Comparison of ENCODE assay signal across 18 mouse cellular contexts in the genomic region with DNA sequence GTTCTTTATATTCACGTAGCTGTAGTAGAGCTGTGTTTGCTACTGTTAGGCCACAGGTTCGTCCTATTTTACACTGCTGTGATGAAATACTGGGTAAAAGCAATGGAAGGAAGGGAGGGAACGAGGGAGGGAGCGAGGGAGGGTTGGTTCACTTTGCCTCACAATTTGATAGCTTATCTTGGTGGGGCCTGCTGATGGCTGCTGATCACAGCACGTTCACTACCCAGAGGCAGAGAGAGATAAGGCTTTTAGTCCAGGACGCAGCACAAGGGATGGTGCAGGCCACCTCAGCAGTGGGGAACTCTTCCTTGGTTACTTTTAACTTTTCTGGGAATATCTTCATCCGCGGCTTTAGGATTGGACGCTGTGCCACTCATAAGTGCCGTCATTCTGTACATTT.
A peak's percentile ranks its signal among the peaks of the same experiment; 100 is the strongest.
DNase-seq lines count a peak whose midpoint lies in the region; ATAC-seq lines count a peak whose summit lies in the region.
"Had no signal": no experiment of that assay in that cellular context is flagged by ENCODE, and none has a peak within 500 bp of the region (broad histone marks: within the 10 kb centered on the region; RNA-seq: fewer than 3 reads in every experiment).

No protein-coding gene starts in this region.

- H3K36me3 ChIP-seq in liver, embryonic 11.5 days (ENCODE audit: control insufficient read depth, insufficient read depth, low read length): no peaks in the 10 kb centered on the region
- no peaks in the 10 kb centered on the region for H3K36me3 ChIP-seq in liver, embryonic 15.5 days (replicated peaks)
- no peaks in the 10 kb centered on the region for H3K36me3 ChIP-seq in hindbrain, embryonic 16.5 days (ENCODE audit: control insufficient read depth, insufficient read depth, low read length)

- 67% methylated on average over 10 of the region's 10 CpGs for WGBS in liver, embryonic 11.5 days
- WGBS in liver, embryonic 15.5 days (ENCODE audit: insufficient replicate concordance): 49% methylated on average over 10 of the region's 10 CpGs
- WGBS in hindbrain, embryonic 16.5 days: 96% methylated on average over 10 of the region's 10 CpGs

- DNase-seq in c-Kit-positive CD71-positive TER-119-negative erythroid progenitor cells, embryonic 14.5 days (ENCODE audit: low read depth): peak; percentile 16
- DNase-seq in liver, embryonic 11.5 days (ENCODE audit: low spot score): no peak
- DNase-seq in layer of hippocampus, postnatal 14 days (ENCODE audit: low spot score in 2 of 2): no peak
- DNase-seq in testis, postnatal 14 days (ENCODE audit: low spot score): no peak
- DNase-seq in cerebellum, postnatal 4 days (ENCODE audit: low spot score in 2 of 2): no peak
- DNase-seq: adrenal gland, postnatal 14 days; cerebellum, adult 8-10 months; cerebellum, postnatal 25 days; gastrocnemius, postnatal 10 days; heart, adult 18-20 months; heart, postnatal 14 days had no signal

- no peak overlapping the region for H3K4me2 ChIP-seq in liver, embryonic 11.5 days
- no peak overlapping the region for H3K4me2 ChIP-seq in liver, embryonic 15.5 days
- H3K4me2 ChIP-seq in hindbrain, embryonic 16.5 days (ENCODE audit: low read length): no peak overlapping the region
- H3K4me2 ChIP-seq: embryonic facial prominence, embryonic 13.5 days; hindbrain, embryonic 13.5 days had no signal

- H3K4me3 ChIP-seq in liver, embryonic 11.5 days (ENCODE audit: low read depth, low read length): no peak overlapping the region
- H3K4me3 ChIP-seq in liver, embryonic 15.5 days (replicated peaks): no peak overlapping the region
- no peak overlapping the region for H3K4me3 ChIP-seq in hindbrain, embryonic 16.5 days (ENCODE audit: low read length)
- H3K4me3 ChIP-seq: embryonic facial prominence, embryonic 13.5 days; heart, embryonic 10.5 days; hindbrain, embryonic 13.5 days had no signal

- no peak overlapping the region for H3K27ac ChIP-seq in liver, embryonic 11.5 days (ENCODE audit: low read depth, low read length)
- H3K27ac ChIP-seq in liver, embryonic 15.5 days (replicated peaks): no peak overlapping the region
- H3K27ac ChIP-seq in hindbrain, embryonic 16.5 days (ENCODE audit: low read depth, low read length): no peak overlapping the region
- H3K27ac ChIP-seq: embryonic facial prominence, embryonic 13.5 days; heart, embryonic 10.5 days; hindbrain, embryonic 13.5 days had no signal

- H3K9me3 ChIP-seq in liver, embryonic 11.5 days (ENCODE audit: control insufficient read depth, low read length): no peaks in the 10 kb centered on the region
- no peaks in the 10 kb centered on the region for H3K9me3 ChIP-seq in liver, embryonic 15.5 days (replicated peaks)
- H3K9me3 ChIP-seq in hindbrain, embryonic 16.5 days (ENCODE audit: control insufficient read depth, low read length): no peaks in the 10 kb centered on the region
- H3K9me3 ChIP-seq: embryonic facial prominence, embryonic 13.5 days; heart, embryonic 10.5 days; hindbrain, embryonic 13.5 days had no signal

- H3K9ac ChIP-seq in liver, embryonic 11.5 days (ENCODE audit: low read depth, low read length): no peak overlapping the region
- no peak overlapping the region for H3K9ac ChIP-seq in liver, embryonic 15.5 days
- no peak overlapping the region for H3K9ac ChIP-seq in hindbrain, embryonic 16.5 days (ENCODE audit: low read depth, low read length)
- H3K9ac ChIP-seq: embryonic facial prominence, embryonic 13.5 days; hindbrain, embryonic 13.5 days had no signal

- ATAC-seq in liver, embryonic 11.5 days (replicated peaks; ENCODE audit: low FRiP score): peak; percentile 94
- peak; percentile 86 for ATAC-seq in liver, embryonic 15.5 days (ENCODE audit: insufficient read depth)
- no peak for ATAC-seq in hindbrain, embryonic 16.5 days
- ATAC-seq: forebrain, embryonic 14.5 days; intestine, embryonic 16.5 days had no signal

- H3K27me3 ChIP-seq in liver, embryonic 11.5 days (replicated peaks; ENCODE audit: control insufficient read depth, insufficient read depth, low read length): no peaks in the 10 kb centered on the region
- no peaks in the 10 kb centered on the region for H3K27me3 ChIP-seq in liver, embryonic 15.5 days
- no peaks in the 10 kb centered on the region for H3K27me3 ChIP-seq in hindbrain, embryonic 16.5 days (replicated peaks; ENCODE audit: control insufficient read depth, insufficient read depth, low read length)
- H3K27me3 ChIP-seq: embryonic facial prominence, embryonic 13.5 days; hindbrain, embryonic 13.5 days had no signal

- no peaks in the 10 kb centered on the region for H3K4me1 ChIP-seq in liver, embryonic 11.5 days (replicated peaks; ENCODE audit: control insufficient read depth, insufficient read depth, low read length)
- peaks cover 13% of the 10 kb centered on the region for H3K4me1 ChIP-seq in liver, embryonic 15.5 days (replicated peaks)
- no peaks in the 10 kb centered on the region; the same call in 1 of the 2 replicates for H3K4me1 ChIP-seq in hindbrain, embryonic 16.5 days (ENCODE audit: control insufficient read depth, insufficient read depth, low read depth, low read length)
- H3K4me1 ChIP-seq: embryonic facial prominence, embryonic 13.5 days; heart, embryonic 10.5 days had no signal
